Mouse (Mus musculus) gastrocnemius, adult 18-20 months (tissue): ENCODE data around the gene BC004004. TPM values are rescaled to one million over a fixed set of nuclear protein-coding genes. Genes with fewer than 3 reads are reported as not detected.
"Not testable (repeated sequence)": the region's sequence is repeated elsewhere in the genome, so short reads cannot be mapped to it uniquely, and the experiment has no call there.

ENCODE experiments used
- DNase-seq: peaks from one replicate; pipeline ENCODE4 v3.0.0; 2021; ENCODE audit warnings: low spot score
- long read RNA-seq, 2 experiments: library from polyadenylated mRNA; stranded (forward); transcript quantifications; one replicate each; pipeline ENCODE4 v2.0.0; 2021
- total RNA-seq, 2 experiments: library from RNA; stranded (reverse); gene quantifications; 2 replicates each; pipeline ENCODE4 v1.2.3; 2021

BC004004 gene
- 100 to 1,000 TPM; 119 to 125 TPM for total RNA-seq
- long read RNA-seq, experiment 1, full-length matches to known transcripts, result 116 of 154 reads
- long read RNA-seq, experiment 1, partial matches to known transcripts, result 16 of 154 reads
- long read RNA-seq, experiment 1, other reads (novel, unspliced or antisense), result 22 of 154 reads
- long read RNA-seq, experiment 2, full-length matches to known transcripts, result 92 of 117 reads
- long read RNA-seq, experiment 2, partial matches to known transcripts, result 3 of 117 reads
- long read RNA-seq, experiment 2, other reads (novel, unspliced or antisense), result 22 of 117 reads

DNA sequence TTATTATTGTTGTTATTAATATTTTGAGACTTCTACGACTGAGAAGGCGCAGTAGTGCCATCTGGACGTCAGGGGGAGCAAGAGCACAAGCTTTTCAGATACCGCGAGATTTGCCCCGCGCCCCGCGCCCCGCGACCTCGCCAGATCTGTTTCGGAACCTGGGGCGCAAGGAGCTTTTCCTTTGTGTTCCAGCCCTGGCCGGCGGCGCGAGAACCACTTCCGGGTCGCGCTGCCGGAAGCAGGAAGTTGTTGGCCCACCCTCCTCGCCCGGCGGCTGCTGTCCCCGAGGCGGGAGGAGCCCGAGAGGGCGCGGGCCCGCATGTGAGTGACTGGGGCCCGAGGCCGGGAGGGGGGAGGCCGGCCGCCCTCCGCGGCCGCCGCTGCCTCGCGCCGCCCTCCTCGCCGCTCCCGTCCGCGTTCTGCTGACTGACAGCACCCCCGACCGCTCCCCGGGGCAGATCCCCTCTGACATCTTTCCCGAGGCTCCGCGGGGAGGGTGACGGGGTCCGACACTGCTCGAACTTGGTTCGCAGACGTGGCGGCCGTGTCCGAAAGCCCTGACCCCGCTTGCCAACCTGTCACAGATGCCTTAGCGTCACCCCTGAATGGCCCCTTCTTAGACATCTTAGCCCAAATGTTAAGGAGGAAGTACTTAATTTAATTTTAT lies at the start of gene BC004004:
Gene BC004004, plus strand, starts transcription at position 107 of the 667 bp plus-strand sequence.
- peak; percentile 97 for DNase-seq

DNA sequence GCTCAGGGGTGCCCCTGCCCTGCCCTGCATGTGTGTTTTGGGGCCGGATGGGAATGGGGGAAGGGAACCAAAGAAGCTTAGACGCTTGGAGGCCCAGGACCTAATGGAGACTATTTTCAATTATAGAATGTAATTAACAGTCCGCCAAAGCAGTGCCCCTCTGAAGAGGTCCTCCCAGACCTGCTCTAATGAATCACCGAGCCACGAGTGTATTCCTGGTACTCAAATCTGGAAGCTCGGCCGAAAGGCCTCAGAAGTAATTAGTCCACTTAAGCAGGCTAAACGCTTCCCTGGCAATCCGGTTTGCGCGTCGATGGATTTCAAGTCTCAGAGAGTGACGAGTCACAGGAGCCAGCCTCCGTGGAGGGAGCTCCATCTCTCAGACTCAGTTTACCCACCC lies 48.0 kb upstream of the BC004004 start:
- DNase-seq, result no peak

DNA sequence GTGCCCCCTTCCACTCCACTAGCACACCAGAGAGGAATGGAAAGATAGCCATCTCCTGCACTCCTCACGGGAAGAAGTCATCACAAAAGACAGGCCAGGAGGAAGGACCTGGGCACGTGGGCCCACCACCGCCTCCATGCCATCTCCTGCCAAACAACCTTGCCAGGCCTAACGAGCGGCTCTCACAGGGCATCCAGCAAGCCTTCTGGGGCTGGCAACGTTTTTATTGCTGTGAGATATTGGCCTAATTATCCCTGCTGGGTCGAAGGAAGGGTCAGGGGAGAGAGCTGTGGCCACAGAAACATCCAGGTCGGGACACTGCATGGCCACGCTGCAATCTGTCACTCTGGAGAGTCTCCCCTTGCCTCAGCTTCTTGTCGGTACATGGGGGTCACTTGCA lies 37.5 kb upstream of the BC004004 start:
- no peak for DNase-seq

DNA sequence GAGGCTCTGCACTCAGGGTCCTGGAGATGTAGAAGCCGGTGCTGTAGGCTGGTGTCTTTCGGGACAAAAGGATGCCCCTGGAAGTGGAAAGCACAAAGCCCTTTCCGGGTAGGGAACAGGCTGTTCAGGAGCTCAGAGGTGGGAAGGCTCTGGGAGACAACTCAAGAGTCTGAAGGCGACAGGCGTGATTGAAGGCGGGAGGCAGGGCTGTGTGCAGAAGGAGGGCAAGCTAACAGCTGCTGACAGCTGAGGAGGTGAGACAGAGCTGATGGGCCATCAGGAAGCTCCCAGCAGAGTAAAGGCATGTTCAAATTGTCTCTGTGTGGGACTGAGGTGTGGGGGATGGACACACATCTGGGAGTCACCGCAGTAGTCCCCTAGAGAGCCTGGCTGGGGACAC lies 32.5 kb upstream of the BC004004 start:
- DNase-seq, result no peak

DNA sequence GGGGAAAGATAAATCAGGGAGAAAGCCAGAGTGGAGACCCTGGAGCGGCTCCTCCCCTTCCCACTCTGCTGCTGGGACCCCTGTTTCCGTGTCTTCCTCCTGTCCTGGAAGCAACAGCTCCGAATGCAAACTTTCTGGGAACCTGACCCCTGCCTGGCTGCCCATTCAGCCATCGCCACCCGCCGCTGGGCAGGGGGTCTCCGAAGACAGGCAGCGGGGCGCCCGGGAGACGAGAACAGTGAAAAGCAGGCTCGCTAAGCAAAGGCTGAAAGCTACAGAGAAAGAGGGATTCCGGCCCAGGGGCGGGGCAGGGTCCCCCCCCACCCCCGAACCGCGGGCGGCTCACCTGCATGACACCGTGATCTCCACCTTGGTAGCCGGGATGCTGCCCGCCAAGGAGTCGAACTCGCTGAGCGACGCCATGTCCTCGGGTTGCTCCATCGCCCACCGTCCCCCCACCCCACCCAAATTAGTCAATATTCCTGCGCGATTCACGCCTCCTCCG lies 31.3 kb upstream of the BC004004 start:
- DNase-seq, result no peak

DNA sequence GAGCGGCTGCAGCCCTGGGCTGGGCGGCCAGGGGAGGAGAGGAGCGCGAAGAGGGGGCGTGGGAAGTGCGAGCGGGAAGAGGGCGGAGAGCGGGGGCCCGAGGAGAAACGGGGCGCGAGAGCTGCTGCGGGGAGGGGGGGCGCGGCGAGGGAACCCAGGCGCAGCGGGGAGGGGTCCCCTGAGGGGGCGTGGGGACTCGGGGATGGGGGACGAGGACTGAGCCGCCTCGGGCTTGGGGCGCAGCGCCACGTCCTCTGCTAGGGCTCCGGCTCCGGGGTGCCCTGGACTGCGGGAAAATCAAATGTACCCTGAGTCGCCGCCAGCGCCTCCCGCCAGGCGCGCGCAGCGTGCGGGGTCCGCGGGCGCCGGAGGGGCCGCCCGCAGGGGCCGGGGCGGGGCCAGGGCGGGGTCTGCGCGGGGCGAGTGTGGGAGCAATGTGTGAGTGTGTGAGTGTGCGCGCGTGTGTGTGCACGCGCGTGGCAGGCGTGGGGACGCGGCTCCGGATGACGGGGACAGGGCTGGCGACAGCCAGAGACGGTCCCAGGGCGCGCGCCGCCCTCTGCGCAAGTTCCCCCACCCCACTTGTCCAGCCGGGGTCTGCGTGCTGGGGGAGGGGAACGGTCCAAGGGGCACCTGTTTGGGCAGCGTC lies 30.7 kb upstream of the BC004004 start, which contains the start of gene Cpne5:
Gene Cpne5, minus strand, starts transcription at position 396 of the 649 bp plus-strand sequence.
- DNase-seq, result no peak

DNA sequence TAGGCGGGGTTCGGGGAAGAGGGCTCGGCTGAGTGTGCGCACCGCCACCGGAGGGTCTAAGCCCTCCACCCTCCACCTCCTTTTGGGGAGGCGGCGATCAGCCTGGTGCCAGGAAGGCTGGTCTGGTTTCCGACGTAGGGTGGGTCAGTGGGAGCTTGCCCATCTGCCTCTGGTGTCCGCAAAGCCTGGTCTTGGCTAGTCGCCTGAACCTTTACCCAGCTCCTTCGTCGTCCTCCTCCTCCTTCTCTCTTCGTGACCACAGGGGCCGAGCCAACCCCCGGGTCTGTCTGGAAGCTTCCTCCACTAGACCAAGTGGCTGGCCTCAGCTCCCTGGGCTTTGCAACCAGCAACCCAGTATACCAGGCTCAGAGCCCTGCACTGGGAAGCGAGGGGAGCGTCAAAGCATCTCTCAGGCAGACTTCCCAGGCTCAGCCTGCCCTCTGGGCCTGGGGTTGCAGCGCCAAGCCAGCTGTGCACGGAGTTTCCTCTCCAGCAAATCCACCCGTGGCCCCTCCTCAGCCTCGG lies 30.1 kb upstream of the BC004004 start:
- DNase-seq, result no peak

DNA sequence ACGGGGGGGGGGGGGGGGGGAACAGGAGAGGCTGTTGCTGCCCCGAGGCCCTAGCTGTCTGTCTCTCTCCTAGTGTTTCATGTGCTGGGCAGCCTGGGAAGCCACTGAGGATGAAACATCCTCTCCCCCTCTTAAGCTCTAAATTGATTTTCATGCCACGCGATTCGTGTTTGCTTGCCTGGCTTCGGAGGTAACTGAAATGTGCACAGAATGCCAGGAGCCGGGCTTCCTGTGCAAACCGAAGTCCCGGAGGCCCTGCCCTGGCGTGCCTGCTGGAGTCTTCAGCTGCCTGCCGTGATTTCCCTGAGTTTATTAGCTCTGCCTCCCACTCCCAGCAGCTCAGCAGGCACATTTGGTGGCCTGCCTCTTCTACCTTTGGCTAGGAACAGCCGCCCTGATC lies 23.7 kb upstream of the BC004004 start:
- no peak for DNase-seq

DNA sequence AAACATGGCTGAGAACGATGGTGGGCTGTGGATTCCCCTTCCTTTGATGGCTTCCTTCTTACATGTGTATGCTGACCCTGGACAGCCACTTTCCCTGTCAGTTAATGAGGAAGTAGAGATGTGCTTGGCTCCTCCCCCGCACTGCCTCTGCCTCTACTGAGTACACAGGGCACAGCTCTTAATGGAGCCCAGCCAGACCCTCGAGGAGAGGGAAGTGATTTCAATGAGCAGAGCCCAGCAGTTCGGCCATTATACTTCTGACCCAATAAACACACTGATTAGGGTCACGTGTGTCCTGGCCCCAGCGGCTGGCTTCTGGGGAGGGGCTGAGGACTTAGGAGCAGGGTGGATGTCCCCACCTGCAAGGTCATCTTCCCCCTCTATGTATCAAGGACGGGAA lies 22.9 kb upstream of the BC004004 start:
- DNase-seq, result no peak

DNA sequence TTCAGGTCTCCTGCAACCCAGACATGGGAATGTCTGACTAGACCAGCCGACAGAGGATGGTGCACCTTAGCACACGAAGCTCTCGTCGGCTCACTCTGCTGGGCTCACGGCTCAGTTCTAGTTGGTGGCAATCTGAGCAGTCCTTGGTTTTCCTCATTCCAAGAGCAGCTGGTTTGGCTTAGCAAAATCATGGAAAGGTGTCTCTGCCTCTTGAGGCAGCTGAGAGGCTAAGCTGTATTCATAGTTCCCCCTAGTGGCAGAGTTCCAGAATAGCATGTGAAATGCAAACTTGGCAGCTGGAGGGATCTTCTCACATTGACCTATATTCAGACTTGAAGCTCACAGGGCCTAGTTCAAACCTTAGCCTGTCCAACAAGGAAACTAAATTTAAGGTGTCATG lies 22.0 kb upstream of the BC004004 start:
- peak; percentile 67 for DNase-seq

DNA sequence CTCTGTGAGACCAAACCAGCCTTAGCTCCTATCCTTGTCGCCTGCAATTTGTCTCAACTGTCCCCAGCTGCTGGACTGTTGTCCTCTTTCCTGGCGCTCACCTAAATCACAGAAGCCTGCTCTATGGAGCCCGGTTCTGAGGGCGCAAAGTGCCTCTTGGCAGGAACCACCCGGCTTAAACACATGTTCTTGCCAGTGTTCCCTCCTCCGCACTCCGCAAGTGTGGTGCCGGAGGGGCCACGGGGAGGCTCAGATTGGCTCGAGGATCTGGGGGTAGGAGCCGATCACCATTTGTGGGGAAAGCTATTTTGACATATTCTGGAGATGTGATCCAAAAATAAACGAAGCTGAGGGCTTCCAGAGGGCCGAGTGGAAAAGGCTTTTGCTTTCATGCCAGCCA lies 20.7 kb upstream of the BC004004 start:
- no peak for DNase-seq

DNA sequence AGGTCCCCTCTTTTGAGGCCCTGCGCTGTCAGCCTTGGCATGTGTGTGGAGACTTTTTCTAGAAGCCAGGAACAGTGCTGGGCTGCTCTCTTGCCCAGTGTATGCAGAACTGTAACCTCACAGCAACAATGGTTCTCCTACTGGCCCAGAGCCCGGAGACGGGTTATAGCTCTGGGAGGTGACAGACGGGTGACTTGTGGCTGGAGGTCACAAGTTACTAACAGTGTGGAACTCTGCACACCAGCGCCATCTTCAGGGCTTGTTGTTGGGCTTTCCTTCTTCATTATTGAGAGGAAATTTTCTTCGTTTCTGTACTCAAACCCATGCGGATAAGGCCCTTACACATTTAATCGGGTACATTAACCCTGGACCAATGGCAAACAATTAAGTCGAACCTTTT lies 19.1 kb upstream of the BC004004 start:
- DNase-seq, result no peak

DNA sequence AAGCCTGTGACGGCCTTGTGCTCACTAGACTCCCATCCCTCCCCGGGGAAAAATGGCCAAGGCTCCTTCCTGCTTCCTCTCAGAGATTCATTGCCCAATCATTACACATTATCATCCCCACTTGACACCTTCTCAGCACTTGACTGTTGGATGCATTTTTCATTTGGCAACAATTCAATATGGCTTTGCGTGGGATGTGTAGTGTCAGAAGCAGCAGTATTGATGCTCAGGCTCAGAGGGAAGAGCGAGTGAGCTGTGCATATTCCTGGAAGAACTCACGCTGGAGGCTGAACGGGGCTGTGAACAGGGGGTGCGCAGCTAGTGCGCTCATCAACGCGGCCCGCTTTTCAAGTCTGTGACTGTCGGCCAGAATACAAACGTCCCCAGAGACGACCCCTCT lies 17.6 kb upstream of the BC004004 start:
- DNase-seq, result not testable (repeated sequence)

DNA sequence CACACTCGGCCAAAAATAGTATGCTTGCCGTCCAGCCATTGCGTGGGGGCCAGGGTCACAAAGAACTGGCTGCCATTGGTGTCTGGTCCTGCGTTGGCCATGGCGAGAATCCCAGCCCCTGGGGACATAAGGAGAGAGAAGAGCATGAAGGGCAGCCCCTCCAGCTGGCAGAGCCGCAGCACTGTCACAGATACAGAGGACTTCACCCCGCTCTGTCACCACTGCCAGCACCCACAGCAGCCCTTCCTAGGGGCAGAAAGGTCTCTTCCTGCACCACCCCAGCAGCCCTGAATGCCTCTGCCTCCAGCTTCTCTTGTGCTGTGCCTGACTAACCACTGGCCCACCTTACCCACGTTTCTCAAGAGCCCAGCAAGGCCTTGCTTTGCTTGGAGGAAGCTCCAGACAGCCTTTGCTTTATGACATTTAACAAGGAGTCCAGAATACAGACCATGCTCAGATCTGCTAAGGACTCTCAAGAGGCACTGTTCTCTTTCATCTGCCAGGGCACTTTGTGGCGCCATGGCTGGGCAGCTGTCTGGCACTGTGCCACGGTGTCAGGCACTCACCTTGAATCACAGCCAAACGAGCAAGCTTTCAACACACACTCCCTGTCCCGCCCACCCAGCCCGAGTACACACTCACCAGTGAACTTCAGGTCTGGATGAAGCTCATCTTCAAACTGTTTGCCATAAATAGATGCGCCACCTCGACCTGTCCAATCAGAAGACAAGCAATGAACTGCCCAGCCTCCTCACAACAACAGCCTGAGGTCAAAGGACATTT lies 16.8 kb upstream of the BC004004 start:
- peak; percentile 31 for DNase-seq

DNA sequence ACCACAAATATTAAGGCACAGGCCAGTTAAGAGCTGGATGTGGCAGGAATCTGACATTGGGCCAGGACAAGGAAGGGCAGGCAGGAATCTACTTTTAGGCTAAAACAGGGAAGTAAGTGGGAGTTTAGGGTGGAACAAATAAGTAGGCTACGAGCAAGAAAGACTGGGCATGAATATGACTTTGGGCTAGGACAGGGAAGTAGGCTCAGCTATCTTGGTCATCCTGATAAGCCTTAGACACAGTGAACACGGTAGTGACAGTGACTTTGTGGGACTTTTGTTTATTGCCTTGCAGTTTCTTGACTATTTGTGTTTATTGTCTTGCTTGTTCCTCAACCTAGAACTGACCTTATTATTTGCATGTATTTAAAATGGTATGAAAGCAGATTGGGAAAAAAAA lies 15.4 kb upstream of the BC004004 start:
- no peak for DNase-seq

DNA sequence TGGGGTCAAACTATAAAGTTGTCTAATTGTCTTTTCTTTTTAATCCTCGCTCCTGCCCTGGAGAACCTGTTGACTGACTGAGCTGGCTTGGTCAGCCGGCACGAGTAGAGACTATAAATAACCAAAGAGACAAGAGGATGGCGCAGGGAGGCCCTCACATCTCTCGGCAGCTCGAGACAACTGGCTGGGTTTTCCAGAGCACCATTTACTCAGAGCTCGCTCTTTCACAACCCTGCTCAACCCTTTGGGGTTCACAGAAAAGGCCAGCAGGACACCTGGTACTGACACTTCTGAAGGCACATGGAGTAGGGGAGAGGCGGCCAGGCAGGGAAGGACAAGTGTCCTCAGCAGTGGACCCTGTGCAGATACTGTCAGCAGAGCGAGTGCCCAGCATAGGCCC lies 14.9 kb upstream of the BC004004 start:
- DNase-seq, result no peak

DNA sequence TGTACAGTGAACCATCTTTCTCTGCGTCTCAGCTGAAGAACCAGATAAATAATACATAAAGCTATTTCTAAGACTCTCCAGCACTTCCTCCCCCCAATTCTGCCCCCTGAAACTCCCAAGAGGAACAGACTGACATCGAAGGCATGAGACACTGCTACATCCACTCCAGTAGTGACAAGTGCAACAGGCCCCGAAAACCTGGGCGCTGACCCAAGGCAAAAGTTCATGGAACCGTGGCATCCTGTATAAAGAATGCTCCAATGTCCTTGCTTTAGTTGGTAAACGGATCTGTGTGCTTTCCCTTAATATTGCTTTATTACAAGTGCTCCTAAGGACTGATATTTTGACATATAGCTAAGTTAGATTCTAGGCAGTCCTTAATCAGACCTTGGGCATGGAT lies 13.8 kb upstream of the BC004004 start:
- not testable (repeated sequence) for DNase-seq

DNA sequence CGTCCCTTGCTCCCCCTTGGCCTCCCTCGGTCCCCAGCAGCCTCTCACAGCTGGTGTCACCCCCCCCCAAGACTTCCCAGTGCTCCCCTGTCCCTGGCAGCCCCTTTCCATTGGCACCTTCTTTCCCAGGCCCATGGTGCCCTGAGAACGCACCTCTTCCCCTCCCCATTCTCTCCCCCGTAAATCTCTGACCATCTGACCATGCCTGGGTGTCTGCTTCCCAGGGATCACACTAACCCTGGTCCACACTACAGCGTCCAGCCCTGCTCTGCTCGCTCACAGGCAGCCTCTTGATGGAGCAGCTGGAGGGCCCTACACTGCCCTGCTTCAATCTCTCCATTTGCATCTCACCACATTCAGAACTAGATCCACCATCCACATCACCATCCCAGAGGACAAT lies 12.1 kb upstream of the BC004004 start:
- DNase-seq, result no peak

DNA sequence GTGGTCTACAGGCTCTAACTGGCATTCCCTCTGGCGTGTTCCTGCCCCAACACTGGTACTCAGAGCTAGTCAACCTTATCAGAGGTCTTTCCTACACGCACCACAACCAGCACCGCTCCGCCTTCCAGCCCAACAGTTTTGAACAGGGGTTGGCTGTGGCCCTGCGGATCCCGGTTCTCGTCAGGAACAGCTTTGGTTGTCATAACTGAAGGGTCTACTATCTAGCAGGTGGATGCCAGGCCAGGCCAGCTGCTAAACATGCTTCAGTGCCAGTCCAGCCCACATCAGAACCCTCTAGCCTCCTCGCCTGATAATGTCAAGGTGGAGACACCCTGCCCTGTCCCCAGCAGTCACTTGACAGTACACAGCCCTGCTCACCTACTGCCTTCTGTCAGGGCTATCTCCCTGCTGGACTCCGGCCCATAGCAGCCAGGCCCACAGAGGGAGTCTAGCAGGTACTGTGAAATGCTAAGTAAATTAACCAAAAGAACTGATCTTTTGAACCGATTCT lies 11.5 kb upstream of the BC004004 start:
- no peak for DNase-seq

DNA sequence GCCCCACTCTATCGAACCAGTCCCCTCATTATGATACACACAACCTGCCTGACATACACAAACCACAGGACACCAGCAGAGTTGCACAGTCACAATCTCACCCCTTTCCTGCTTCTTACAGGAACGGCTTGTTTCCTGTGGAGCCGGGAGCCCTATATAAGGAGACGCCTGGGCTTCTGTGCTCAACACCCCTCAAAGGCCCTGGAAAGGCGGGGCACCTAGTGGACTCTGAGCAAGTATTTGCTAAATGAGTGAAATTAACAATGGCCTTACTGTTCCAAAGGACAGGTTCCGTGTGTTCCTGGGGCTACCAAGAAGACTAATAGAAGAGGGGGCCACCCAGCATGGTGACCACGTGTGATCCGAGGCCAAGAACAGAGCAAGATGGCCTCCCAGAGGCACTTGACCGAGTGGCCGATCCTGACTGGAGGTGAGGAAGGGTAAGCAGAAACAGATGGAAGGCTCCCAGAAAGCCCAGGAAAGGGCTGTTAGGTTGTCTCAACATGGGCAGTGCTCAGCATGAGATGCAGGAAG lies 10.5 kb upstream of the BC004004 start:
- DNase-seq, result no peak

DNA sequence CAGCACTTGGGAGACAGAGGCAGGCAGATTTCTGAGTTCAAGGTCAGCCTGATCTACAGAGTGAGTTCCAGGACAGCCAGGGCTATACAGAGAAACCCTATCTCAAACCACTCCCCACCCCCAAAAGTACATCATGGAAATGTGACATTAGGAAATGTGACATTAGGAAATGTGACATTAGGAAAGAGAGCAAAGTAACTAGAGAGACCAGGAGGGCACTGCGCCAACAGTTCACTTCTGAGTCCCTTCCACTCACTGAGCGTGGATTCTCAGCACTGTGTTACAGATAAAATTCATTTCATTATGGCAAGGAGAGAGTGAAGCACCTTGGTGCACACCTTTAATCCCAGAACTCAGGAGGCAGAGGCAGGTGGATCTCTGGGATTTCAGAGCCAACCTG lies 9.7 kb upstream of the BC004004 start:
- no peak for DNase-seq
